Mouse (Mus musculus) kidney, adult 2 months (tissue): ENCODE measurements at regions not wholly inside any gene's neighbourhood (a gene's known extent, or its start where the extent isn't known, plus 50 kb on each side); places are given as distances from the start of the nearest gene placed in this dataset.

ENCODE experiments used
- DNase-seq: peaks from one replicate; pipeline ENCODE4 v3.0.0; 2021
- H3K27ac ChIP-seq: fragments of 200-500 bp; 2 replicates; pipeline ENCODE4 v1.5.1; 2012; ENCODE audit warnings: low read depth, low read length, control low read depth, inconsistent platforms; ENCODE audit not compliant: insufficient read depth
- H3K27me3 ChIP-seq: fragments of 200-500 bp; replicated peaks from 2 replicates; pipeline ENCODE4 v1.6.1; 2012; ENCODE audit warnings: mild to moderate bottlenecking, moderate library complexity, low read length, inconsistent platforms; ENCODE audit not compliant: control insufficient read depth, insufficient read depth
- H3K36me3 ChIP-seq: fragments of 200-500 bp; 2 replicates; pipeline ENCODE4 v1.6.1; 2012; ENCODE audit warnings: mild to moderate bottlenecking, moderate library complexity, low read length, inconsistent platforms; ENCODE audit not compliant: control insufficient read depth, insufficient read depth
- H3K4me1 ChIP-seq: fragments of 200-500 bp; 2 replicates; pipeline ENCODE4 v1.6.1; 2011; ENCODE audit warnings: low read length; ENCODE audit not compliant: control insufficient read depth, insufficient read depth
- H3K4me3 ChIP-seq: fragments of 200-500 bp; 2 replicates; pipeline ENCODE4 v1.5.1; 2011; ENCODE audit warnings: mild to moderate bottlenecking, low read depth, low read length, control low read depth; ENCODE audit not compliant: insufficient read depth
- CTCF ChIP-seq: fragments of 200-500 bp; conservative IDR thresholded peaks from 2 replicates; pipeline ENCODE4 v1.5.1; 2011; ENCODE audit warnings: low read depth, mild to moderate bottlenecking, control low read depth, low read length, moderate library complexity, mixed read lengths; ENCODE audit not compliant: insufficient read depth, insufficient read length
- POLR2A ChIP-seq: fragments of 200-500 bp; IDR thresholded peaks from one replicate; pipeline ENCODE4 v1.6.1; 2011; ENCODE audit warnings: low read depth, low read length, control low read depth
- WGBS: fragments of 180-500 bp; shearing (Covaris S2); methylation state at CpG from one replicate; pipeline ENCODE4 v1.1.7; 2018; 5-methylcytosine and 5-hydroxymethylcytosine counted together

DNA sequence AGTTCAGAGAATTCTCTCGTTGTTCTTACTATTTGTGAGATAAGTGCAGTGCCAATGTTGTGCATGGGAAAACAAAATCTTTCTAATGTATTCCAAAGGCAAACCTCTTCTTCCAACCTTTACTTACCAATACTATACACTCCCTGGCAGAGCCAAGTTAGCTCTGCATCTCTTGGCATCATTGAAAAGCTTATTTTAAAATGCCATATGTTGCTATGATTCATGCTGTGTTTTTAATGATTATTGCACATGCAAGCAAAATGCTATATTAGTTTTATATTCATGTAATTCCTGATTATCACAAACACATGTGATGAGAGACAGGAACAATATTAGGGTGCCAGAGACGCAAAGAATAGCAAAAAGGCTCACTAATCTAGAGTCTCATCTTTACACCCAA lies 64.3 kb upstream of the Pard3b start:
- Histone ChIP-seq H3K4me1 (no peaks in the 10 kb centered on the region), H3K4me3 (no peak overlapping the region), H3K27ac (no peak overlapping the region), H3K27me3 (no peaks in the 10 kb centered on the region), H3K36me3 (no peaks in the 10 kb centered on the region)
- no peak for DNase-seq
- WGBS, result 89% methylated on average over 2 of the region's 2 CpGs
- TF ChIP-seq CTCF (no peak), POLR2A (no peak)

GRCm38 (mm10) chr1:61576758-61577157 lies 61.9 kb upstream of the Pard3b start:
- DNase-seq, result no peak
- Histone ChIP-seq H3K36me3 (no peaks in the 10 kb centered on the region), H3K27ac (no peak overlapping the region), H3K4me3 (no peak overlapping the region), H3K4me1 (no peaks in the 10 kb centered on the region), H3K27me3 (no peaks in the 10 kb centered on the region)
- TF ChIP-seq CTCF (no peak), POLR2A (no peak)
- WGBS, result 85% methylated on average over 4 of the region's 4 CpGs

GRCm38 (mm10) chr1:61587251-61587650 lies 51.4 kb upstream of the Pard3b start:
- TF ChIP-seq CTCF (no peak), POLR2A (no peak)
- WGBS, result 32% methylated on average over 8 of the region's 8 CpGs
- Histone ChIP-seq H3K4me3 (no peak overlapping the region), H3K27me3 (no peaks in the 10 kb centered on the region), H3K4me1 (0 out of 2 replicates have a peak, but pooled peaks cover 2% of the 10 kb centered on the region), H3K36me3 (no peaks in the 10 kb centered on the region), H3K27ac (no peak overlapping the region)
- DNase-seq, result peak; percentile 30
